Mouse (Mus musculus) forebrain, embryonic 13.5 days (tissue): ENCODE results near the gene Olfr283. TPM values are rescaled to one million over a fixed set of nuclear protein-coding genes. Genes with fewer than 3 reads are reported as not detected.
"Not testable (repeated sequence)": the region's sequence is repeated elsewhere in the genome, so short reads cannot be mapped to it uniquely, and the experiment has no call there.

Source experiments
- ATAC-seq: fragments of 200-750 bp; cut with Nextera tagmentation; 2 replicates; pipeline ENCODE4 v1.8.0; 2017
- H3K27ac ChIP-seq: fragments of 300-500 bp; sonication (generic); 2 replicates; pipeline ENCODE4 v1.5.1; 2015; ENCODE audit warnings: inconsistent platforms, mild to moderate bottlenecking, moderate library complexity
- H3K27me3 ChIP-seq: fragments of 300-500 bp; sonication (generic); 2 replicates; pipeline ENCODE4 v1.6.1; 2015; ENCODE audit warnings: mild to moderate bottlenecking, inconsistent platforms
- H3K36me3 ChIP-seq: fragments of 300-500 bp; sonication (generic); 2 replicates; pipeline ENCODE4 v1.6.1; 2015; ENCODE audit warnings: mild to moderate bottlenecking, inconsistent platforms; ENCODE audit not compliant: poor library complexity, severe bottlenecking
- H3K4me1 ChIP-seq: fragments of 300-500 bp; sonication (generic); 2 replicates; pipeline ENCODE4 v1.6.1; 2015; ENCODE audit warnings: inconsistent platforms
- H3K4me2 ChIP-seq: fragments of 300-500 bp; sonication (generic); 2 replicates; pipeline ENCODE4 v1.6.1; 2015; ENCODE audit warnings: inconsistent platforms, mild to moderate bottlenecking, moderate library complexity
- H3K4me3 ChIP-seq: fragments of 300-500 bp; sonication (generic); 2 replicates; pipeline ENCODE4 v1.5.1; 2015; ENCODE audit warnings: mild to moderate bottlenecking, inconsistent platforms
- H3K9ac ChIP-seq: fragments of 300-500 bp; sonication (generic); 2 replicates; pipeline ENCODE4 v1.6.1; 2015; ENCODE audit warnings: mild to moderate bottlenecking, inconsistent platforms
- H3K9me3 ChIP-seq: fragments of 300-500 bp; sonication (generic); replicated peaks from 2 replicates; pipeline ENCODE4 v1.6.1; 2016; ENCODE audit warnings: inconsistent platforms
- WGBS: fragments of 180-500 bp; shearing (Covaris S2); methylation state at CpG from one replicate; pipeline ENCODE4 v1.1.7; 2015; 5-methylcytosine and 5-hydroxymethylcytosine counted together
- polyA plus RNA-seq: library from polyadenylated mRNA; unstranded; fragments of >200 nt; fragmentation: Nextera tagmentation; extraction: Ambion mirVana; gene quantifications from 2 replicates; pipeline ENCODE4 v1.2.1, GENCODE M21; 2015

Gene Olfr283
- not detected in 2 replicates for polyA plus RNA-seq

DNA sequence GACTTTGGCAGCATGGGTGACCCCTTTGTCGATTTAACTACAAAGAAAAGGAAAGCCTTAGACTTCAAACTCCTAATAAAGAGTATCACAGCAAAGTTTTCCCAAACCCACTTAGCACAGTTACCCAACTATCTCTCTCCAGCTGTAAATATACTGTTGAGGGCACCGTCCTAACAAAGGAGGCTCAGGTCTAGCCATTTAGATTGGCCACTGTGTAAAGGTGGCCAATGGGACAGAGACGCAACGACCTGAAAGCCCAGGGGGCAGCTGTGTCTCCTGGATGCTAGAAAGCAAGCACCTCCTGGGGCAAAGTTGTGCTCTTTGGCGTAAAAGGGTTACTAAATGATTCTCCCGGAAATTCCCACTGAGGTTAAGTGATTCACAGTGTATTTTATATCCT is at the start of gene Olfr283:
Olfr283 (minus strand) TSS at position 101 of the 400 bp plus-strand sequence.
- no peak within 1 kb of the TSS for H3K4me2 ChIP-seq
- no peaks in the 10 kb centered on the region for H3K4me1 ChIP-seq
- H3K27me3 ChIP-seq, result no peaks in the 10 kb centered on the region
- H3K36me3 ChIP-seq, result no peaks in the 10 kb centered on the region
- no peak within 1 kb of the TSS for H3K4me3 ChIP-seq
- no peaks in the 10 kb centered on the region for H3K9me3 ChIP-seq
- WGBS, result 85% methylated on average over 6 of the region's 6 CpGs
- no peak within 1 kb of the TSS for H3K27ac ChIP-seq
- no peak for ATAC-seq
- no peak within 1 kb of the TSS for H3K9ac ChIP-seq

DNA sequence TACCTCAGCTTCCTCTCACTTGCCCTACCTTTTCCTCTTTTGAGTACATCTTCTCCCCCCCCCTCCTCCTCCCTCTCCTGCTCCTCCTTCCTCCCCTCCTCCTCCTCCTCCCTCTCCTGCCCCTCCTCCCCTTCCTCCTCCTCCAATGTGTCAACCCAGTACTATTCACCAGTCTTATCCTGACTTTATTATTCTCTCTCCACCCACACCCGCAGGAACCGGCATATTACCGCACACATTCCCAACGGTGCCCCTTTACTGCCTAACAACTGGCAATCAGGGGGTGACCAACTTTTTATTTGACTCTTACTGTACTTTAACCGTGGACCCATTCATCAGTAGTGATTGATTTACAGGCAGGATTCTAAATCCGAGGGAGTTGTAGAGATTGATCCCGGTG is 44.4 kb upstream of the Olfr283 start:
- WGBS, result 89% methylated on average over 7 of the region's 7 CpGs

DNA sequence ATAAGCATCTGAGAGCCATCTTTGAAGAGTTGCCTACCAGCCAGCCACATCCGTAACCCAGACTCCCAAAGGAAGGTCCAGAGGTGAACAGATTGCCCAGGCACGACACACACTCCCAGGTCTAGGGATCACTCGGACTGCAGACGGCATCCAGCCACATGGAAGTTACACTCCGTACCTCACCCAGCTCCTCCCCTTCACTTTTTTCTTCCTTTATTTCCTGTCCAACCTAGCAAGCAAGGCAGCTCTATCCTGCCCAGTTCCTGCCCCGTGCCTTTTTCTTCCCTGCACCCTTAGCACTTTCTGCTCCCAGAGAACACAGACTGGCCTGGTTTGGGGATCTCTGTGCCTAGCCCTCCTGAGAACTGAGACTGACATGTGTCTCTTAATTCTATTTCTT is 44.0 kb upstream of the Olfr283 start:
- H3K9me3 ChIP-seq, result no peaks in the 10 kb centered on the region
- no peak overlapping the region for H3K4me2 ChIP-seq
- WGBS, result 68% methylated on average over 6 of the region's 6 CpGs
- no peak overlapping the region for H3K27ac ChIP-seq
- ATAC-seq, result no peak
- H3K36me3 ChIP-seq, result no peaks in the 10 kb centered on the region
- H3K4me1 ChIP-seq, result peaks cover 4% of the 10 kb centered on the region; the same call in 1 of the 2 replicates
- no peak overlapping the region for H3K9ac ChIP-seq
- H3K4me3 ChIP-seq, result no peak overlapping the region
- H3K27me3 ChIP-seq, result no peaks in the 10 kb centered on the region

More for the DNA sequence above, 44.4 kb upstream of the Olfr283 start:
- no peaks in the 10 kb centered on the region for H3K27me3 ChIP-seq
- no peak overlapping the region for H3K4me3 ChIP-seq
- H3K27ac ChIP-seq, result no peak overlapping the region
- H3K9me3 ChIP-seq, result no peaks in the 10 kb centered on the region
- H3K9ac ChIP-seq, result no peak overlapping the region
- H3K36me3 ChIP-seq, result no peaks in the 10 kb centered on the region
- no peak overlapping the region for H3K4me2 ChIP-seq
- peaks cover 4% of the 10 kb centered on the region; the same call in 1 of the 2 replicates for H3K4me1 ChIP-seq
- ATAC-seq, result no peak

DNA sequence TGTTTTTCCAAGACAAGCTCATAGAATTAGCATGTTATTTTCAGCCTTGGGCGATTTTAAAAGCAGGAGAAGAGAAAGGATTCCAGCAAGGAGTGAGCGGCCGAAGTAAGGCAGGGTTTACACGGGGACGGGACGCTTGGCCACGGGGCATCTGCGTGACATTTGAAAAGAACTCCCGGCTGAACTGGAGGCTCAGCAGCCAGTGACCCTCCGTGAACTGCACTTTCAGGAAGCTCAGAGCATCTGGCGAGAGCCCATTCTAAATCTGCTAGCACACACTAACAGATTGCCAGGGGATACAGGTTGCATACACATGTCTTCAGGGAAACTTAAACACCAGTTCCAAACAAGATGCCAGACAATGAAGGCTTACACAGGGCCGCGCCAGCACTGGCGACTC is 43.6 kb upstream of the Olfr283 start:
- no peak overlapping the region for H3K9ac ChIP-seq
- H3K27me3 ChIP-seq, result no peaks in the 10 kb centered on the region
- no peak overlapping the region for H3K4me2 ChIP-seq
- no peaks in the 10 kb centered on the region for H3K36me3 ChIP-seq
- no peaks in the 10 kb centered on the region for H3K9me3 ChIP-seq
- H3K4me3 ChIP-seq, result no peak overlapping the region
- no peak overlapping the region for H3K27ac ChIP-seq
- peaks cover 4% of the 10 kb centered on the region; the same call in 1 of the 2 replicates for H3K4me1 ChIP-seq
- WGBS, result 70% methylated on average over 14 of the region's 14 CpGs
- ATAC-seq, result no peak

DNA sequence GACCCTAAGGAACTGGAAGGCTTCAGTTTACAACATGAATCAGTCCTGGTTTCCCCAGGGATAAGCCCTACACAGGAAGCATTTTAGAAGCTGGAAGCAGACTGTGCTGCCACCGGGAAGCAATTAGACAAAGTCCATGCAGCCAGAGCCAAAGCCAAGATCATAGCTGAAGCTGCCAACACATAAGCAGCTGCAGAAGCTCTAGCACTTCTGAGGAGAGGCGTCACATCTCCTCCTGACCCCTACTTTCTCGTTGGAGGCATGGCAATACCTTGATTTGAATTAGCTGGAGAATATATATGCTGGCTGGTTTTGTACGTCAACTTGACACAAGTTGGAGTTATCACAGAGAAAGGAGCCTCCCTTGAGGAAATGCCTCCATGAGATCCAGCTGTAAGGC is 40.2 kb upstream of the Olfr283 start:
- no peak for ATAC-seq
- H3K9me3 ChIP-seq, result no peaks in the 10 kb centered on the region
- H3K9ac ChIP-seq, result no peak overlapping the region
- 76% methylated on average over 4 of the region's 4 CpGs for WGBS
- H3K27me3 ChIP-seq, result no peaks in the 10 kb centered on the region
- no peak overlapping the region for H3K4me2 ChIP-seq
- H3K27ac ChIP-seq, result no peak overlapping the region
- no peak overlapping the region for H3K4me3 ChIP-seq
- H3K4me1 ChIP-seq, result peaks cover 4% of the 10 kb centered on the region; the same call in 1 of the 2 replicates
- no peaks in the 10 kb centered on the region for H3K36me3 ChIP-seq

DNA sequence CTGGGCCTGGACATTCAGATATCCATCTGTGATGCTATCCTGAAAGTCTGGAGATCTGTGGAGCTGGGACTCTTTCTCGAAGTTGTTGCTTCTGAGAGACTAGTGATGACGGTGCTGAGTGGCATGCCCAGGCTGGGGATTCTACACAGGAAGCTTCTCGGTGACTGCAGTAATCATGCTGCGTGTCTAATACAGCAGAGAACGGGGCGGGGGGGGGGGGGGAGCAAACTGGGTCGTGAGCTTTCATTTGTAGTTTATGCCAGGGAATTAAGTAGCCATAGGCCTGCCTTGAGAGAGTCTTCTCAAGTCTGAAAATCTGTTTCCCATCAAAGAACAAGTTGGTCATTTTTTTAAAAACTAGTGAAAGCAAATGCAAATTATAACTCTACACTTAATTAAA is 37.4 kb upstream of the Olfr283 start:
- Histone ChIP-seq H3K9ac (no peak overlapping the region), H3K4me3 (no peak overlapping the region), H3K27me3 (no peaks in the 10 kb centered on the region), H3K4me2 (no peak overlapping the region), H3K27ac (no peak overlapping the region), H3K36me3 (no peaks in the 10 kb centered on the region), H3K4me1 (no peaks in the 10 kb centered on the region), H3K9me3 (no peaks in the 10 kb centered on the region)
- WGBS, result 77% methylated on average over 7 of the region's 7 CpGs
- no peak for ATAC-seq

DNA sequence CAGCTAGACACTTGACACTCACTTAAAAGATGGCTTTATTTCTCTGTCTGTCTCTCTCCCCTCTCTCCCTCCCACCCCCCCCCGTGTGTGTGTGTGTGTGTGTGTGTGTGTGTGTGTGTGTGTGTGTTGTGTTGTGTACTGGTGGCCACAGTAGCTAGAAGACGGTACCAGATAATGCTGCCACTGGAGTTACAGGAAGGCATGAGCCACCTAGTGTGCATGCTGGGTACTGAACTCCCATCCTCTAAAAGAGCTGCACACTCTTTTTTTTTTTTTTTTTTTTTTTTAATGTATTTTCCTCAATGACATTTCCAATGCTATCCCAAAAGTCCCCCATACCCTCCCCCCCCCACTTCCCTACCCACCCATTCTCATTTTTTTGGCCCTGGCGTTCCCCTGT is 36.5 kb upstream of the Olfr283 start:
- not testable (repeated sequence) for H3K4me3 ChIP-seq, H3K4me1 ChIP-seq, H3K27ac ChIP-seq, H3K9ac ChIP-seq, ATAC-seq, H3K36me3 ChIP-seq, H3K4me2 ChIP-seq, H3K27me3 ChIP-seq, H3K9me3 ChIP-seq
- WGBS, result 50% methylated on average over 2 of the region's 3 CpGs

DNA sequence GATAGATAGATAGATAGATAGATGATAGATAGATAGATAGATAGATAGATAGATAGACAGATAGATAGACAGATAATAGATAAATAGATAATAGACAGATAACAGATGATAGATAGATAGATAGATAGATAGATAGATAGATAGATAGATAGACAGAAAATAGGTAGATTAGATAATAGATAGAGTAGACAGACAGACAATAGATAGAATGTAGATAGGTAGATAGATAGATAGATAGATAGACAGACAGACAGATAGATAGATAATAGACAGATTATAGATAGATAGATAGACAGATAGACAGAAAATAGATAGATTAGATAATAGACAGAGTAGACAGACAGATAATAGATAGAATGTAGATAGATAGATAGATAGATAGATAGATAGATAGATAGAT is 36.1 kb upstream of the Olfr283 start:
- H3K4me2 ChIP-seq, ATAC-seq, H3K9ac ChIP-seq, H3K9me3 ChIP-seq, H3K27me3 ChIP-seq, H3K36me3 ChIP-seq, H3K4me3 ChIP-seq, H3K4me1 ChIP-seq, H3K27ac ChIP-seq: not testable (repeated sequence)

DNA sequence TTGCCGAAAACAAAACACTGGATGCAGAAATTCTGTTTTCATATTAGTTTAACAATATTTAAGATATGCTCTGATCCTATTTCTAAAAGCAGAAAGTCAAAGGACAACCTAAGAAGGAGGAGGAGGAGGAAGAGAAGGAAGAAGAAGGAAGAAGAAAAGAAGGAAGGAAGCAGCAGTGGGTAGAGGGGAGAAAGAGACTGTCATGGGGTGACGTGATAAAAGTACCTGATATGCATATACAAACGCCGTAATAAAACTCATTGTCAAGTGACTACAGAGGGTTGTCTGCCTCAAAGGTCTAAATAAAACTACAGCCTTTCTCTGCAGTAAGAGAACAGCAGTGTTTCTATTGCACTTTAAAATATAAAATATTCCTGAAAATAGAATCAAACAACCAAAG is 35.2 kb upstream of the Olfr283 start:
- no peaks in the 10 kb centered on the region for H3K27me3 ChIP-seq
- no peak for ATAC-seq
- H3K36me3 ChIP-seq, result no peaks in the 10 kb centered on the region
- H3K9ac ChIP-seq, result no peak overlapping the region
- H3K4me2 ChIP-seq, result no peak overlapping the region
- no peak overlapping the region for H3K27ac ChIP-seq
- no peaks in the 10 kb centered on the region for H3K4me1 ChIP-seq
- 71% methylated on average over 4 of the region's 4 CpGs for WGBS
- H3K9me3 ChIP-seq, result no peaks in the 10 kb centered on the region
- H3K4me3 ChIP-seq, result no peak overlapping the region

DNA sequence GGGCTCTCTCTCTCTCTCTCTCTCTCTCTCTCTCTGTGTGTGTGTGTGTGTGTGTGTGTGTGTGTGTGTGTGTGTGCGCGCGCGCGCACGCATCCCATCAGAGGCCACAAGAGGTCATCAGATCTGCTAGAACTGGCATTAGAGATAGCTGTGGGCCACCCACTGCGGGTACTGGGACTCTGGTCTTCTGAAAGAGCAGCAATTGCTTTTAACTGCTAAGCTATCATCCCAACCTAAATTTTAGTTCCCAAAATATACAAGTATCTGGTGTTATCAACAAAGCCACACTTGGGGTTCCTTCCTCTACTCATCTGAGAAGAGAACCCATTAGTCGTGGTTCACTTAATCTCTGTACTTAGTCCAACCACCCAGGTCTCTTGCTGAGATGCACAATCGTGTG is 29.5 kb upstream of the Olfr283 start:
- ATAC-seq, result no peak
- Histone ChIP-seq H3K27me3 (no peaks in the 10 kb centered on the region), H3K27ac (no peak overlapping the region), H3K4me2 (no peak overlapping the region), H3K4me1 (no peaks in the 10 kb centered on the region), H3K4me3 (no peak overlapping the region), H3K9me3 (no peaks in the 10 kb centered on the region), H3K9ac (no peak overlapping the region), H3K36me3 (no peaks in the 10 kb centered on the region)
- WGBS, result 88% methylated on average over 9 of the region's 9 CpGs

DNA sequence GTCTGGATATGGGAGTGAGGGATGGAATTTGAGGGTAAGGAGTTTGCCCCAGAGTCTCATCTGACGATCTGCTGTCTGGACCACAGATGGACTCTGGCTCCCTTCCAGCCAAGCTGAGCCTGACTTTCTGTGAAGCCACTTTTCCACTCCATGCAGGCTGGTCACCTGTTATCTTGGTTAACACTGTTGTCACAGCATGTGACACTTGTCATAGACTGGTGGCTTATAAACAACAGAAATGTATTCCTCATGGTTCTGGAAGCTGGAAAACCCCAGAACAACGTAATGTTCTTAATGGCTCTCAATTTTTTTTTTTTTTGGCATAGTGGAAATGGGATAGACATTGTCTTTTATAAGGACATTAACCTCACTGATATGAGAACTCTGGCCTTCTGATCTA is 28.9 kb upstream of the Olfr283 start:
- H3K4me2 ChIP-seq, result no peak overlapping the region
- no peak overlapping the region for H3K27ac ChIP-seq
- ATAC-seq, result no peak
- H3K4me1 ChIP-seq, result no peaks in the 10 kb centered on the region
- no peak overlapping the region for H3K9ac ChIP-seq
- no peak overlapping the region for H3K4me3 ChIP-seq
- H3K27me3 ChIP-seq, result no peaks in the 10 kb centered on the region
- no peaks in the 10 kb centered on the region for H3K9me3 ChIP-seq
- H3K36me3 ChIP-seq, result no peaks in the 10 kb centered on the region
- WGBS, result 88% methylated on average over 2 of the region's 2 CpGs

DNA sequence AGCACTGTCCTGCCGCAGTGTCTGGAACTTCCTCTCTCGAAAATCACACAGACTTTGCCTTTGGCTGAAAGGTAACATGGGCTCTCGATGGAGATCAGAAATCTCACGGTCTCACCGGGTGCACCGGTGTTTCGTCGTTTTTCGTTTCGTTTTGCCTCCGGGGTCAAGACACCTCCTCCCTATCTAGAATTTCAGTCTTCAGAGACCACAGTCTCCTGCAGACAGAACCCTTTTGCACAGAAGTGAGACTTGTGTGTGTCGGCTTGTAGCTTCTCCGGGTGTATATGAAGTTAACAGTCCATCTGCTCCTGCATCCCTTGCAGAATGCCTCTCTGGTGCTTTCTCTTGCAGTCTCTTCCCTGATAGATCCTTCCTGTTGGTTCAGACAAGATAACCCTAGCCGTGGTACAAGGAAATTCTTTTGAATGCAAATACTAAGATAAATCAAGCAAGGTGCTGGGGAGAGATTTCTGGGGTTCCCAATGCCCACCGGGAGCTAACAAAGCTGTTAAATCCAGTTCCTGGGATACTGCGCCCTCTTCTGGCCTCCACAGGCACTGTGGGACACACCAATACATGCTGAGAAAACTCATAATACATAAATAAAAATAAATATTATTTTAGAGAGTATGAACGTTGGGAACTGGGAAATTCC is 27.8 kb upstream of the Olfr283 start:
- Histone ChIP-seq H3K27me3 (no peaks in the 10 kb centered on the region), H3K27ac (no peak overlapping the region), H3K9me3 (no peaks in the 10 kb centered on the region), H3K4me2 (no peak overlapping the region), H3K4me3 (no peak overlapping the region), H3K36me3 (no peaks in the 10 kb centered on the region), H3K4me1 (no peaks in the 10 kb centered on the region), H3K9ac (no peak overlapping the region)
- no peak for ATAC-seq
- 78% methylated on average over 17 of the region's 17 CpGs for WGBS

DNA sequence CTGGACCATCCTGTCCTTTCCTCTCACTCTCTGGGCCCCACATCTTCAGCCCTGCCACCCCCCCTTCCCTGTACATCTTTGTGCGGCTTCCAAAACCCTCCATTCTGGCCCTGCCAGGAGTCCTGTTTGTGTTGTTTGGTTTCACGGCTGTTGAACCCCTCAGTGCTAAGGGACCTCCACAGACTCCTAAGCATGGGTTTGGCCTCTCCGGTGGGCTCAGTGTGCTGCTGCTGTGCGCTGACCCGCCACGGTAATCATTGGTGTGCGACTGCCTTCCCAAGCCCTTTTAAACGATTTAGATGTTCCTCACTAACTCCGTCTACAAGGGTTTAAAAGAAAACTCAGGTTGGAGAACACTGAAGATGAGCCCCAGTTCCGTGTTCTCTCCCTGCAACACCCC is 21.6 kb upstream of the Olfr283 start:
- no peaks in the 10 kb centered on the region for H3K4me1 ChIP-seq
- no peaks in the 10 kb centered on the region for H3K36me3 ChIP-seq
- no peaks in the 10 kb centered on the region for H3K27me3 ChIP-seq
- no peak overlapping the region for H3K4me2 ChIP-seq
- H3K4me3 ChIP-seq, result no peak overlapping the region
- no peaks in the 10 kb centered on the region for H3K9me3 ChIP-seq
- H3K9ac ChIP-seq, result no peak overlapping the region
- H3K27ac ChIP-seq, result no peak overlapping the region
- ATAC-seq, result no peak
- 84% methylated on average over 10 of the region's 10 CpGs for WGBS
